Mouse (Mus musculus): Measurements from ENCODE around the gene Tmem256.

Tmem256 gene

GRCm38 (mm10) chr11:69815155-69815554 lies 23.2 kb upstream of the Tmem256 start, which contains the start of gene Gm39566:
Gm39566 (minus strand) TSS chr11:69815298.
- DNase-seq (ENCODE audit: low spot score) = no peak

DNA sequence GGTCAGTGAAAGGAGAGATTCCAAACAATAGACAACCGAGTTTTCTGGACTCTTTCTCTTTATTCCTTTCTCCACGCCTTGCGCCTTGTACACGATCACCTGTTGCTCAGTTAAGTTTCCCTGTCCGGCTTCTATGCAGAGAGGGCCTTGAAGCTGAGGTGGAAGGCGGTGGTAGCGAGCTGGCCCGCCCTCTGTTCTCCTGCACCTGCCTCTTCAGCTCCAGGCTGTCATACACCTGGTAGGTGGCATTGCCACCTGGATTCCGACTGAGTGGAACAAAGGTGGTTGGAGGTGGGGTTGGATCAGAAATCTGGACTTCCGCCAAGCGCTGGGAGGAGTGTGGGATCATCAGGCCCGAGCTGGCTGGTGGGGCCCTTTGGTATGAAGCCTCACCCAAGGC lies 21.8 kb upstream of the Tmem256 start:
- no peak for DNase-seq (ENCODE audit: low spot score)

DNA sequence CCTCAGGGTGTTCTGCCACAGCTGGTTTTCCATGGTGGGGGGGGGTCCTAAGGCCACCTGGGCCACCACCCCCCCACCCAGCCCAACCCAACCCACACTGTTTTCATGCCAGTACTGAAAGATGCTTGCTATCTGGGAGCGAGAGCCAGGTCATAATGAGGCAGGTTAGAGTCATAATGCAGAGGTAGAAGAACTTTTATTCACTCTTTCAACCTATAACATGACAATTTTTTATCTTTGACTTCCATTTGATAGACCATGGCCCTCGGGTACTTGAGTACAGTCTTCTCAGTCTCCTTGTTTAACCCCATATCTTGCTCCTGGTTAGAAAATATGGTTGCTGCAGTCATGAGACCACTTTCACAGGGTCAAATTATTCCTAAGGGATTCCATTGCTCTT lies 19.9 kb upstream of the Tmem256 start, which contains the start of gene Spem2:
Gene Spem2, minus strand, starts transcription at position 101 of the 400 bp plus-strand sequence.
- DNase-seq (ENCODE audit: low spot score) = no peak

DNA sequence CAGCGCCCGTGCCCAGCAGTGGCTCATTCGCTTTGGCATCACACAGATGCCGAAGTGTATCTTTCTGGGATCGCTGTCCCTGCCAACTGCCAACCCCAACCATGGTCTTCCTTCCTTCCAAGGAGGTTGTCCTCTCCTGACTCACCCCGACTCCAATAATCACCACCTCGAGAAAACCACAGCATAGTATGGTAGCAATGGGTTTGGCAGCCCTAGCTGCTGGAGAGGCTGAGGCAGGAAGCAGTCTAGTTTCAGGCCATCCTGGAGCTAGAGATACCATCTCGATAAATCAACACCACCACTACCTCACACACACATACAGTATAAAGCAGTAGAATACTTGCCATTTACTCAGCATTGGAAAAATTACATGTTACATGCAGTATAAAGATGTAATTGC lies 19.4 kb upstream of the Tmem256 start:
- no peak for DNase-seq (ENCODE audit: low spot score)

- no peak for DNase-seq (ENCODE audit: low spot score)
Observed at GRCm38 (mm10) chr11:69822080-69822479, 16.2 kb upstream of the Tmem256 start, which contains the start of gene Spem1. Spem1 (minus strand) TSS chr11:69822180.

DNA sequence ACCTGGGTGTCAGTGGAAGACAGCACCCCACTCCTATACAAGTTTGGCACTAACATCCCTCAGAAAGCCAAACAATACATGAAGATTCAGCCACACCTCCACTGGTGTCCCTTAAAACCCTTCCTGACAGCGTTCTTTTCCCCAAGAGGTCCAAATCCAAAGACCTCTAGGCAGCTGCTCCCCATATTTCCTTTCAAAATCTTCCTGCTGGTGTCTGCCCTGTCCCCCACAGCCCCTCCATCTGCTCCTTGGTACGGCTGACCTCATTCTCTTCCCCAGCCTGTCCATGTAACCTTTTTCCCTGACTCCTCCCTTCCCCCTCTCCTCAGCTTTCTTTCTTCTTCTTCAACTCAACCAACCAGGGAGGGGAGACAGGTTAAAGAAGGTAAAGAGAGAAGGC lies 14.9 kb upstream of the Tmem256 start:
- no peak for DNase-seq (ENCODE audit: low spot score)

DNA sequence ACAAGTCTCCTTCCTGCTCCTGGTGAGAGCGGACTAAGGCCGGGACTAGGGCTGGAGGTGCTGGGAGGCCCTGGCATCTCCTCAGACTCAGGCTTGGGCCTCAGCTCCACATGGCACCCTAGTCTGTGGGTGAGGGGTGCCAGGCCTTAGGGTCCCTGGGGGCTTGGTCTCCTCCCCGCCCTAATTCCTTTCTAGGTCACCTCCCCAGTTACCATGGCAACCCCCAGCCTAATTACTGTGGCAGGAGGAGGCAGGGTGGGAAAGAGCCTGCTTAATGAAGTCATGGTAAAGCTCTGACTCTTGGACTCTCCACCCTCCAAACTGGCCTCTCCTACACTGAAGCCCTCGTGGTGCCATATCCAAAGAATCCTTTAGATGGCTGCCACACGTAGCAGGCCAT lies 9.5 kb upstream of the Tmem256 start:
- no peak for DNase-seq (ENCODE audit: low spot score)

GRCm38 (mm10) chr11:69833554-69833953 lies 4.8 kb upstream of the Tmem256 start:
- DNase-seq (ENCODE audit: low spot score) = no peak

- peak; percentile 65 for DNase-seq (ENCODE audit: low spot score)
Observed at GRCm38 (mm10) chr11:69834001-69834549, 4.2 kb upstream of the Tmem256 start.

- DNase-seq (ENCODE audit: low spot score) = no peak
Observed at GRCm38 (mm10) chr11:69835326-69835965, 2.9 kb upstream of the Tmem256 start.

- no peak for DNase-seq (ENCODE audit: low spot score)
Observed at GRCm38 (mm10) chr11:69835966-69836335, 2.4 kb upstream of the Tmem256 start.

DNA sequence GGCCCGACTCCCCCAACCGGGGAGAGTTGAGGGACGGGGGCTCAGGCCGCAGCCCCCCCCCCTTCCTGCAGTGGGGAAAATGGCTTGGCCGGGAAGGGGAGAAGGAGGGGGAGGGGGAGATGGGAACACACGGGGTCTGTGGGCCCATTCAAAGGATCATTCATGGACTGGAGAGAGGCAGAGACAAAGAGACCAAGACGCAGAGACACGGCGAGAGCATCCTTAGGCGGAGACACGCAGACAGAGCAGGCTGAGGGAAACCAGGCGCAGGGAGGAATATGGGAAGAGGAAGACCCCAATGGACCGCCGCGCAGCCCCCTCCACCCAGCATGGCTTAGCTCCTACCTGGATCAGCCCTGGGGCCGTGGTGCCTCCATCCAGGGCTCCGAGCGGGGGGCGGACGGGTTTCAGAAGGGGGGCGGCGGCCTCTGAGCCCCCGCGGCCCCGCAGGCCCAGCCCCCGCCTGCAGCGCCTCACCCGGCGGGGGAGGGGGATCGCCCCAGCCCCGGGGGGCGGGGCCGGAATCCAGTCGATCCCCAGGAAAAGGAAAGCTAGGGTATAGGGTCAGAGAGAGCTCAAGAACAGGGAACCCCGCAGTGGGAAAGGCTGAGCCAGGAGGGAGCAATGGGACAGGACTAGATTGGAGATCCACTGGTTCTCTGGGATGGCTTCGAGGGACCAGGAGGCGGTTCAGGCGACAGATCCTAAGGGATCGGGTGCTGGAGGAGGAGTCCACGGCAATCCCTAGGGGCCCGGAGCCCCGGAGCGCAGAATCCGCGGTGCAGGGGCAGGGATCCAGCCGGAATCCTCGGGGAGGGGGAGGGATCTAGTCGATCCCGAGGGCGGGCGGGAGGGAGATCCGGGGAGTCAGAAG lies 1.4 kb upstream of the Tmem256 start:
- peak; percentile 41 for DNase-seq (ENCODE audit: low spot score)

DNA sequence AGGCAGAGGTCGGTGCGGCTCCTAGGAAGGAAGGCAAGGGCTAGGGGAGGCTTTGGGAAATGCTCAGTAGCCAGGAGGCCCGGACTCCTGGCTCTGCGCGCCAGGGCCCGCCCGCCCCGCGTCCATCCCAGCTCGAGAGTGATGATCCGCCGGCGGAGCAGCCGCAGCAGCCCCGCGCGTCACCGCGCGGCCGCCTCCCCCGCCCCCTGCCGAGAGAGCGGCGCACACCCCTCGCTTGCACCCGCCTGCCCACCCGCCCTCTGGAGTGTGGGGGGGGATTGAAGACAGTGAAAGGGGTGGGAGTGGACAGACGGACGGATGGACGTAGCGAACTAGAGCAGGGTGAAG lies 736 bp upstream of the Tmem256 start, which contains the start of gene Nlgn2:
Gene Nlgn2, minus strand, starts transcription at position 181 of the 348 bp plus-strand sequence.
- no peak for DNase-seq (ENCODE audit: low spot score)

- no peak for DNase-seq (ENCODE audit: low spot score)
Observed at GRCm38 (mm10) chr11:69838714-69839104, 395 bp downstream of the Tmem256 start.

GRCm38 (mm10) chr11:69846198-69846680 lies 7.9 kb downstream of the Tmem256 start, which contains the start of gene Plscr3:
Plscr3 (plus strand) TSS chr11:69846376.
- DNase-seq (ENCODE audit: low spot score) = peak; percentile 89

GRCm38 (mm10) chr11:69846738-69847688 lies 8.7 kb downstream of the Tmem256 start:
- DNase-seq (ENCODE audit: low spot score) = no peak

DNA sequence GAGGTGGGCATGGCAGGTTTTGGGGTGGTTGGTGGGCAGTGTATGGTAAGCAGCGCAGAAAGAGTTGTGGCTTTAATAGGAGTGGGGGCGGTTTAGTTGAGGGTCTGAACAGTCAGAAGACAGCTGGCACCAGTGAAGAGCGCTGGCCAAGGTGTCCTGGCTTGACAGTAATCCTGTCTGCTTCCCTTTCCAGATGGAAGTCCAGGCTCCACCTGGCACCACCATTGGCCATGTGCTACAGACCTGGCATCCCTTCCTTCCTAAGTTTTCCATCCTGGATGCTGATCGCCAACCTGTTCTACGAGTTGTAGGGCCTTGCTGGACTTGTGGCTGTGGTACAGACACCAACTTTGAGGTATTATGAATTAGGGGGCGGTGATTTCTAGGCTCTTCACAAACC lies 9.7 kb downstream of the Tmem256 start:
- no peak for DNase-seq (ENCODE audit: low spot score)

DNA sequence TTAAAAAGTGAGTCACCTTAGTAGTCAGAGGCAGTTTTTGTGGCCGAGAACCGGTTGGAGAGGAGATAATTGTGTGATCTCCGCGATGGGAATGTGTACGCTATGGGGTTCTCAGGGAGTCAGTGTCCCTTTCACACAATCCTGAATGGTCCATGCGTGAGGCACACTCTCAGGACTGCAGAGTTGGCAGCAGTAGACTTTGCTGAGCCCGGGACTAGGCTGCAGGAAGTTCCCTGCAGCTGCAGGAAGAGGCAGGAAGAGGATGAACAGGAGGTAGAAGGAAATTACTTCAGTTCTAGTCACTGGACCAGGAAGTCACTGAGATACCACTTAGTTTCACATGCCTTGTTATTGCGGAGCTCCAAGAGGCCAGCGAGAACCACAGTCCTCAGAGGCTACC lies 10.8 kb downstream of the Tmem256 start:
- no peak for DNase-seq (ENCODE audit: low spot score)

- DNase-seq (ENCODE audit: low spot score) = no peak
Observed at GRCm38 (mm10) chr11:69849884-69850283, 11.6 kb downstream of the Tmem256 start.

GRCm38 (mm10) chr11:69850754-69851153 lies 12.4 kb downstream of the Tmem256 start:
- DNase-seq (ENCODE audit: low spot score) = no peak

GRCm38 (mm10) chr11:69853994-69854393 lies 15.7 kb downstream of the Tmem256 start:
- DNase-seq (ENCODE audit: low spot score) = no peak

GRCm38 (mm10) chr11:69854680-69855079 lies 16.4 kb downstream of the Tmem256 start:
- no peak for DNase-seq (ENCODE audit: low spot score)
